Mouse (Mus musculus): ENCODE measurements around the gene Iqce. TPM values are rescaled to one million over a fixed set of nuclear protein-coding genes. Genes with fewer than 3 reads are reported as not detected.
A peak's percentile ranks its signal among the peaks of the same experiment; 100 is the strongest.

The Iqce gene
- polyA plus RNA-seq, 1 experiment: not detected

DNA sequence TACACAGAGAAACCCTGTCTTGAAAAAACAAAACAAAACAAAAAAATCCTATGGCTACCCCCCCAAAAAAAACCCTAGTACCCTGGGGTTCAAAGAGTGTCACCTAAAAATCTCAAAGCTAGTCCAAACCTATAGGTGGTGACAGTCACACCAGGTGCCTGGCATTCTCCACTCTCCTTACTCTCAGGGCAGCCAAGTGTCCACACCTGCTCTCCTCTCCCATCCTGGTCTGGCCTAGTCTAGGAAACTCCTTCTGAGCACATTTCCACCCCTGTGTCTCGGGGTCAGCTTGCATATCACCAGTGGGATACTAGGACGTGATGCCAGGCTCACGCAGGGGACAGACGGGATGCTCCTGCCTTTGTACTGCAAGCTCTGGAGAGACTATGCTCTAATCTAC, 62.9 kb downstream of the Iqce start:
- Histone ChIP-seq H3K4me1 (ENCODE audit: control insufficient read depth, insufficient read depth, low read length) (peaks cover 72% of the 10 kb centered on the region), H3K27ac (ENCODE audit: insufficient read depth, low read depth, low read length) (no peak overlapping the region), H3K4me3 (ENCODE audit: insufficient read depth, low read depth, low read length) (no peak overlapping the region)
- no peak for TF ChIP-seq POLR2A (IDR thresholded peaks at IDR 0.05; ENCODE audit: insufficient read depth, low read depth, low read length)
- no peak for TF ChIP-seq CTCF (IDR thresholded peaks at IDR 0.05; ENCODE audit: insufficient read depth, low read depth, low read length)
- WGBS: 81% methylated on average over 4 of the region's 4 CpGs

DNA sequence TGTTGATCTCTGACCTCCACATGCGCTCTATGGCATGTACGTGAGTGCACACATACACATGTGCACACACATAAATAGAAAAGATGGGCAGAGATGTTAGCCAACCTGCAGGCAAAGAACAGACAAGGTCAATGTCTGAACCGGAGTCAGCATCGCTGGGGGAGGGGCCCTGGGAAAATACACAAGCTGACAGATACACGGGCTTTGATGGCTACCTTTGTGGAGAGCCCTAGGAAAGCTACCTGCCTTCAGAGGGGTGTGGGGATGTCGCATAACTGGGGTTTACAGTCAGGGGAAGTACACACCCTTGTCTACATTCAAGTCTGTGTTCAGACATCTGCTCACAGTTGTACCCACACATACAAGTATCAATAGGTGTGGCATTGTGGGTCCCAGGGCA, 63.7 kb downstream of the Iqce start:
- peaks cover 69% of the 10 kb centered on the region for H3K4me1 ChIP-seq (ENCODE audit: control insufficient read depth, insufficient read depth, low read length)
- H3K4me3 ChIP-seq (ENCODE audit: insufficient read depth, low read depth, low read length): no peak overlapping the region
- WGBS: 78% methylated on average over 6 of the region's 6 CpGs
- H3K27ac ChIP-seq (ENCODE audit: insufficient read depth, low read depth, low read length): no peak overlapping the region
- TF ChIP-seq CTCF (IDR thresholded peaks at IDR 0.05; ENCODE audit: insufficient read depth, low read depth, low read length): no peak
- no peak for TF ChIP-seq POLR2A (IDR thresholded peaks at IDR 0.05; ENCODE audit: insufficient read depth, low read depth, low read length)

DNA sequence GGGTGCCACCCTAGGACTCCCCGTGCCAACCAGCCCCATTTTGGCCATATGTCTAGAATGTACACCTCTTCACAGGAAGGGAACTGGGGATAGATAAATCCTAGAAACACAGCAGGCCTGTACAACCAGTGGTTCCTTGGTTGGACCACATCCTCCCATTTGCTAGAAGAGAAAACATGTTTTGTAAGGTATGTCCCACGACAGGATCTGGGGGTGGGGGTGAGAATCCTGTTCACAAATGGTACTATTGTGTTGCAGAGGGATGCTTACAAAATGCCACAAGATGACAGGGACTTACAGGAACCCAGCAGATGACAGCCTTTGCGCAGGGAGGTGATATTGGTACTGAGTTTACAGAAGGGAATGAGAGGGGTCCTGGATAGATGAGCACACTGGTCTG, 64.2 kb downstream of the Iqce start:
- H3K4me3 ChIP-seq (ENCODE audit: insufficient read depth, low read depth, low read length): no peak overlapping the region
- H3K4me1 ChIP-seq (ENCODE audit: control insufficient read depth, insufficient read depth, low read length): peaks cover 64% of the 10 kb centered on the region
- TF ChIP-seq CTCF (IDR thresholded peaks at IDR 0.05; ENCODE audit: insufficient read depth, low read depth, low read length) (no peak), POLR2A (IDR thresholded peaks at IDR 0.05; ENCODE audit: insufficient read depth, low read depth, low read length) (no peak)
- 80% methylated on average over 3 of the region's 3 CpGs for WGBS
- H3K27ac ChIP-seq (ENCODE audit: insufficient read depth, low read depth, low read length): no peak overlapping the region

DNA sequence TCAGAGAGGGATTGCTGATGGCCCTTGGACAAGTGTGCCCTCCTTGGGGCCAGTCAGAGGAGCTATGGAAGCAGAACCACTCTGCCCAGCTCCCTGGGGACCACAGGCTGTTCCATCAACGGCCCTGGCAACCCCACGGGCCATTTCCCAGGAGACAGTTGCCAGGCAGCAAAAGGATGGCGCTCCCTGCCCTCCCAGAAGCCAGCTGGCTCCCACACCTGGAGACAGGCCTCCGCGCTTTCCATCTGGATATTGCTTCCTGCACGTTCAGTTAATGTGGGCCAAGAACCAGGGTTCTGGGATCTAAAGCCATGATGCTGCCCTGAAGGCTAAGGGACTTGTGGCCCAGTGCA, 65.1 kb downstream of the Iqce start:
- Histone ChIP-seq H3K27ac (ENCODE audit: insufficient read depth, low read depth, low read length) (no peak overlapping the region), H3K4me1 (ENCODE audit: control insufficient read depth, insufficient read depth, low read length) (peaks cover 56% of the 10 kb centered on the region), H3K4me3 (ENCODE audit: insufficient read depth, low read depth, low read length) (no peak overlapping the region)
- WGBS: 47% methylated on average over 6 of the region's 6 CpGs
- no peak for TF ChIP-seq CTCF (IDR thresholded peaks at IDR 0.05; ENCODE audit: insufficient read depth, low read depth, low read length)
- TF ChIP-seq POLR2A (IDR thresholded peaks at IDR 0.05; ENCODE audit: insufficient read depth, low read depth, low read length): no peak

DNA sequence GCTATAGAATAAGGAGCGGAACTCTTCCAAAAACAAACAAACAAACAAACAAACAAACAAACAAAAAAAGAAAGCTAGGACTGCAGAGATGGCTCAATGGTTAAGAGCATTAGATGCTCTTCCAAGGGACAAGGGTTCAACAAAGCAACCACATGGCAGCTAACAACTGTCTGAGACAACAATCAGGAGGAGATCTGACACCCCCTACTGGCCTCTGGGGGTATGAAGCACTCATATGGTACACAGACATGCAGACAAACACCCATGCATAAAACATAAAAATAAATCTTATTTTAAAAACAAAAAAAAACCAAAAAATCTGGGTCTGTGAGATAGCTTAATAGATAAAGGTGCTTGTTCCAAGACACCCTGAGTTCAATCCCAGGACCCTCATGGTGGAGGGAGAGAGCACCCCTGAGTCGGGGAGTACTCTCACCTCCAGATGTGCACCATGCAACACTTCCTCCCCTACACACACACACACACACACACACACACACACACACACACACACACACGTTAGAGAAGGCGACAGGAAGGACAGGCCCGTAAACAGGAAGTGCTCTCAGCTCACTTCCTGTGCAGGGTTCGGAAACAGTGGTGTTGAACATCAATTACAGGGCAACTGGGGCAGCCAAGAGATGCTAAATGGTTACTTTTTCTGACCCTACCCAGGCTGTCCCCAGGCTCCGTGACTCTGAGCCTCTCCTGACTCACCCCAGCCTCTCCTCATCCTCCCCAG, 65.7 kb downstream of the Iqce start:
- Histone ChIP-seq H3K4me3 (ENCODE audit: insufficient read depth, low read depth, low read length) (no peak overlapping the region), H3K27ac (ENCODE audit: insufficient read depth, low read depth, low read length) (no peak overlapping the region), H3K4me1 (ENCODE audit: control insufficient read depth, insufficient read depth, low read length) (peaks cover 51% of the 10 kb centered on the region)
- TF ChIP-seq POLR2A (IDR thresholded peaks at IDR 0.05; ENCODE audit: insufficient read depth, low read depth, low read length): no peak
- TF ChIP-seq CTCF (IDR thresholded peaks at IDR 0.05; ENCODE audit: insufficient read depth, low read depth, low read length): no peak
- 75% methylated on average over 7 of the region's 7 CpGs for WGBS

DNA sequence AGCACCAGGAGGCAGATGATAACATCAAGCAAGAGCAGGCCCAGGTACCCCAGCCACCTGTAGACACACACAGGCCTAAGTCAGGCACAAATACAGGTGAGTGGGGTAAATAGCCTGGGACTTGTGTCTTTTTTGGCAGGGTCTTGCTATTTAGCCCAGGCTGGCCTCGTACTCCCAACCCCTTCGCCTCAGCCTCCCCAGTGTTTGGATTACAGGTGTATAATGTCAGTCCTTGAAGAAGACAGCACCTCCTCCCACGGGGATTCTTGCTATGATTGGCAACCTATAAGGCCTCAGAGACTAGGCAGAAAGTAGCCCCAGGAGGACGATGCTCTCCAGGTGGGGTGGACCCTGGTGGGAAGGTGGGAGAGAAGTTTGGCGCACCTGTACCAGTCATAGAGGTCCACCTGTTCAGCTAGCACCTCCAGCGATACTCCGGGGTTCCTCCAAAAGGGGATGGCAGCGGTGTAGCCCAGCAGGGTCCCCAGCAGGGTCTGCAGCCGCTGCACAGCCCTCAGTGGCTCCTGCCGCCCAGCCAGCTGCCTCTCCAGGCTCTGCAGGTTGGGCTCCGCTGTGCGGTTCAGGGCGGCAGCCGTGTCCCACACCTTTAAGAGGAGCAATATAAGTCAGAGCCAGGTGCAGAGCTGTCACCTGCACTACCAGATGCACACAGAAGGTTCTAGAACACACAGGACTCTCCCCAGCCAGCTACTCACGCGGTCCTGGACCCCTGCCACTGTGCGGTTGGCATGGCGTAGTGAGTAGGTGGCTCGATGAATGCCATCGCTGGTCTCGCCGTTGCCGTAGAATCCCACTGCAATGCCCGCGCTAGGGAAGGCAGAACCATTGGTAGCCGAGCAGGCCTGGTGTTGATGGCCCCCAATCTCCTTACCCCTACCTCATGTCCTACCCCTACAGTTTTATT, 67.1 kb downstream of the Iqce start:
- WGBS: 69% methylated on average over 26 of the region's 26 CpGs
- no peak overlapping the region for H3K27ac ChIP-seq (ENCODE audit: insufficient read depth, low read depth, low read length)
- peaks cover 37% of the 10 kb centered on the region for H3K4me1 ChIP-seq (ENCODE audit: control insufficient read depth, insufficient read depth, low read length)
- TF ChIP-seq POLR2A (IDR thresholded peaks at IDR 0.05; ENCODE audit: insufficient read depth, low read depth, low read length) (no peak), CTCF (IDR thresholded peaks at IDR 0.05; ENCODE audit: insufficient read depth, low read depth, low read length) (no peak)
- H3K4me3 ChIP-seq (ENCODE audit: insufficient read depth, low read depth, low read length): no peak overlapping the region

DNA sequence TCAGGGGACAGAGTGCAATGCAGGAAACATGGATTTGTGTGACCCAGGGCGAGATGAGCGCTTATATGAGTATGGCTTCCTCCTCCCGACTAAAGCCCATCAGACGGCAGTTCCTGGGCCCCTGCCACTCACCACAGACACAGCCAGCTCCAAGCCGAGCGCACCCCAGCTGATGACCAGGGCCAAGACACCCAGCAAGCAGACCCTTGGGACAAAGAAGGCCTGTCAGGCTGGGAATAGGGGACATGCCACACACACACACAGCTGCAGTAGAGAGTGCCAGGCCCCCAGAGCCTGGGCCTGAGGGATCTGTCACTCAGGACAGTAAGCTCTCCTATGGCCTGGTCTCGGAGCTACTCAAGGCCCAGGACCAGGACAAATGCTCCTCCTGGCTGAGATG, 68.7 kb downstream of the Iqce start:
- TF ChIP-seq CTCF (IDR thresholded peaks at IDR 0.05; ENCODE audit: insufficient read depth, low read depth, low read length): no peak
- no peak for TF ChIP-seq POLR2A (IDR thresholded peaks at IDR 0.05; ENCODE audit: insufficient read depth, low read depth, low read length)
- no peak overlapping the region for H3K4me3 ChIP-seq (ENCODE audit: insufficient read depth, low read depth, low read length)
- 47% methylated on average over 7 of the region's 7 CpGs for WGBS
- no peak overlapping the region for H3K27ac ChIP-seq (ENCODE audit: insufficient read depth, low read depth, low read length)
- H3K4me1 ChIP-seq (ENCODE audit: control insufficient read depth, insufficient read depth, low read length): peaks cover 29% of the 10 kb centered on the region

DNA sequence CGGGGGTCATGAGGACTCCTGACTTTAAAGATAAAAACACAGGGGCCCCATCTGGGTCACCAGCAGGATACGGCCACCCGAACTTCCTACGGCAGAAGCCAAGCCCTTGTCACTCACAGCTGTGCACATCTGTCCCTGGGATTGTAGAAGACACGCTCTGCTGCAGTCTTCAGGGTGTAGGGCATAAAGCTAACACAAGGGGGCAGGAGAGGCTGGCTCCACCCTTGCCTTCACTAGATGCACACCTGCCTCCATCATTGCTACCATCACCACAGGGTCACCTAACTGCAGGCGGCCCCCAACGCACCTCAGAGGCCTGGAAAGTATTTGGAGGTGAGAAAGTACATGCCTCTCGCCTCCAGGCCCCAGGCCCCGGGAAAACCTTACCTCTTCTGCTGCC, 73.2 kb downstream of the Iqce start:
- H3K4me3 ChIP-seq (ENCODE audit: insufficient read depth, low read depth, low read length): no peak overlapping the region
- WGBS: 91% methylated on average over 9 of the region's 9 CpGs
- TF ChIP-seq POLR2A (IDR thresholded peaks at IDR 0.05; ENCODE audit: insufficient read depth, low read depth, low read length): no peak
- peak; percentile 17; the same call in 1 of the 2 replicates for TF ChIP-seq CTCF (IDR thresholded peaks at IDR 0.05; ENCODE audit: insufficient read depth, low read depth, low read length)
- no peak overlapping the region for H3K27ac ChIP-seq (ENCODE audit: insufficient read depth, low read depth, low read length)
- peaks cover 23% of the 10 kb centered on the region for H3K4me1 ChIP-seq (ENCODE audit: control insufficient read depth, insufficient read depth, low read length)

DNA sequence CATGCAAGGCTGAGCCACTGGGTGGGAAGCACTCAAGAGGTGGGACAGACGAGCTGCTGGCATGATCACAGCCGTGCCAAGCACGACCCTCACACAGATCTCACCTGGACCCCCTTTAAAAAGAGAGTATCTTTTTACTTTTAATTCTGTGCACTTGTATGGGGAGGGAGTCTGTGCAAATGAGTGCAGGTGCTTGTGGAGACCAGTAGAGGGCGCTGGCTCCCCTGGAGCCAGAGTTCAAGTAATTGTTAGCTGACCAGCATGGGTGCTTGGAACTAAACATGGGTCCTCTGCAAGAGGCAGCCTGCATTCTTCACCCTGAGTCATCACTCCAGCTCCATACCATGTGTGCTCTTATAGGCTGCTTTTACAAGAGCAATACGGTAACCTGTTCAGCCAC, 74.6 kb downstream of the Iqce start:
- WGBS: 94% methylated on average over 5 of the region's 5 CpGs
- Histone ChIP-seq H3K4me3 (ENCODE audit: insufficient read depth, low read depth, low read length) (no peak overlapping the region), H3K27ac (ENCODE audit: insufficient read depth, low read depth, low read length) (no peak overlapping the region; the same call in 1 of the 2 replicates), H3K4me1 (ENCODE audit: control insufficient read depth, insufficient read depth, low read length) (peaks cover 22% of the 10 kb centered on the region)
- TF ChIP-seq CTCF (IDR thresholded peaks at IDR 0.05; ENCODE audit: insufficient read depth, low read depth, low read length) (no peak), POLR2A (IDR thresholded peaks at IDR 0.05; ENCODE audit: insufficient read depth, low read depth, low read length) (no peak)
